Mouse (Mus musculus): ENCODE data around the gene Dock4. TPM values are rescaled to one million over a fixed set of nuclear protein-coding genes. Genes with fewer than 3 reads are reported as not detected.

Gene Dock4
- total RNA-seq (2023): 0.58 to 0.88 TPM (median 0.73 TPM) in 4 replicates

DNA sequence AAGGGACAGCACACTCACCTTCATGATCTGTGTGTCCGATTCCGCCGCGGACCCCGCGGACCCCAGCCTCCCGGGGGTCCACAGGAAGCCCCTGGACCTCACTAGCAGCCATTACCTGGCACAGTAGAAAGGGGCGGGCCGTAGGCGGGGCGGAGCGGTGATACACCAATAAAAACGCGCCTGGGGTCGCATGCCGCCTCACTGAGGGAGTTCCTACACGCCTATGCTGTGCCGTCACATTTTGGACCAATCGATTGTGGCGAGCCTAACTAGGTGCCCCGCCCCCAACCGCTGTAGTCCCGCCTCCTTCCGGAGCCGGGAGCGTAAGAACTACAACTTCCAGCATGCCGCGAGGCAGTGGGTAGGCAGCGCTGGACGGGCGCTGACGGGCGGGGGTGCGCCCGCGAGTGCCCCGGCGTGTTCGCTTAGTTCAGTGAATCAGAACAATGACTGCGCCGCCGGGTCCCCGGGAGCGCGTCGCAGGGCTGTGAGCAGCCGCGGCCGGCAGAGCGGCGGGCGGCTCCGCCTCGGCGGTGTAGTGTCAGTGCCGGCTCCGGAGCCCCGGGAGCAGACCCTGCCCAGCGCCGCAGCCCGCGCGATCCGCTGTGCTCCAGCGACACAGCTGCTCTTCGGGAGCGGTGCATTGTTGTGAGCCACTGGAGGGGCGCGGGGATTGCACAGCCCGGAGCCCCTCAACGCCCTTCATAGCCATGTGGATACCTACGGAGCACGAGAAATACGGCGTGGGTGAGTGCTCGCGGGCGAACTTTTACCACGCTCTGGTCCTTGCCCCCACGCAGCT lies at the start of gene Dock4, which contains the start of gene Zfp277:
TSS of gene Dock4 (plus strand) at position 305 of the 802 bp plus-strand sequence.
TSS of gene Zfp277 (minus strand) at position 255 of the 802 bp plus-strand sequence.

Other genes starting within 250 kb of the Dock4 start
- gene Lsmem1, start 246.5 kb upstream of the Dock4 start, total RNA-seq (2023): 1.3 to 2.0 TPM (median 1.6 TPM) in 4 replicates
- 514 to 611 TPM (median 562 TPM) in 4 replicates for gene Ifrd1, start 197.4 kb upstream of the Dock4 start, total RNA-seq (2023)
- 23.4 to 25.5 TPM (median 23.8 TPM) in 4 replicates for gene Zfp277, start 50 bp upstream of the Dock4 start, total RNA-seq (2023)

All from B cell, adult 62 days (primary cell).